Mouse (Mus musculus): Measurements from ENCODE around the gene Gm3752. TPM values are rescaled to one million over a fixed set of nuclear protein-coding genes. Genes with fewer than 3 reads are reported as not detected.
"Not testable (repeated sequence)": the region's sequence is repeated elsewhere in the genome, so short reads cannot be mapped to it uniquely, and the experiment has no call there.

Gene Gm3752
- not detected for total RNA-seq (2021)

- not testable (repeated sequence) for DNase-seq (ENCODE audit: extremely low spot score in 1 of 2, low spot score in 1 of 2)
Measured at GRCm38 (mm10) chr14:7483662-7484061, at the start of gene Gm3752. Gm3752 (minus strand) TSS chr14:7483762.

GRCm38 (mm10) chr14:7488731-7489130, 5.2 kb upstream of the Gm3752 start:
- DNase-seq (ENCODE audit: extremely low spot score in 1 of 2, low spot score in 1 of 2): not testable (repeated sequence)

- DNase-seq (ENCODE audit: extremely low spot score in 1 of 2, low spot score in 1 of 2): not testable (repeated sequence)
Measured at GRCm38 (mm10) chr14:7450817-7451216, 32.7 kb downstream of the Gm3752 start, which contains the start of gene Gm3755. Gm3755 (minus strand) TSS chr14:7450917.

GRCm38 (mm10) chr14:7422496-7422895, 61.1 kb downstream of the Gm3752 start:
- DNase-seq (ENCODE audit: extremely low spot score in 1 of 2, low spot score in 1 of 2): not testable (repeated sequence)

Other genes starting within 250 kb of the Gm3752 start
- not detected for gene Gm3727, start 219.0 kb downstream of the Gm3752 start, total RNA-seq (2021)
- under 1 TPM; 0.49 to 0.52 TPM for gene Gm3739, start 168.7 kb downstream of the Gm3752 start, total RNA-seq (2021)
- gene Gm5797, start 151.4 kb downstream of the Gm3752 start, total RNA-seq (2021): not detected
- gene Gm8374, start 118.6 kb downstream of the Gm3752 start, total RNA-seq (2021): not detected
- gene Gm3755, start 32.8 kb downstream of the Gm3752 start, total RNA-seq (2021): not detected
- 10 to 100 TPM in 1 of 2 experiments, 1 to 10 TPM in 1; 8.7 to 10.0 TPM for gene Gm3558, start 84.8 kb upstream of the Gm3752 start, total RNA-seq (2021)
- not detected for gene Gm10338, start 111.8 kb upstream of the Gm3752 start, total RNA-seq (2021)
- gene Gm10128, start 160.2 kb upstream of the Gm3752 start, total RNA-seq (2021): not detected